Mouse (Mus musculus): ENCODE results near the gene Numbl.

- TF ChIP-seq CTCF (conservative IDR thresholded peaks at IDR 0.05; ENCODE audit: insufficient read depth, insufficient read length, low read depth, low read length) (no peak), POLR2A (IDR thresholded peaks at IDR 0.05; ENCODE audit: low read depth, low read length) (no peak)
Observed at GRCm38 (mm10) chr7:27227276-27227675, 31.0 kb upstream of the Numbl start.
